Mouse (Mus musculus): Measurements from ENCODE around the gene Lsm12. TPM values are rescaled to one million over a fixed set of nuclear protein-coding genes. Genes with fewer than 3 reads are reported as not detected.
A peak's percentile ranks its signal among the peaks of the same experiment; 100 is the strongest.

Gene Lsm12
- total and polyA plus RNA-seq, 3 experiments, result 66.9 to 185 (median 78.9) TPM

GRCm38 (mm10) chr11:102201408-102201821 lies 16.3 kb upstream of the Lsm12 start:
- dilution Hi-C loops (cut with MboI; ENCODE audit: extremely low pct_ligation_motif_present, extremely low pct_unique_long_range_greater_than_20kb, low sequenced_read_pairs) (no loop called here), in situ Hi-C loops (cut with MboI; ENCODE audit: low pct_ligation_motif_present, low pct_unique_long_range_greater_than_20kb, low sequenced_read_pairs) (no loop called here)
- no peaks in the 10 kb centered on the region for H3K9me3 ChIP-seq (replicated peaks; ENCODE audit: low read length)
- no peaks in the 10 kb centered on the region for H3K4me1 ChIP-seq (ENCODE audit: control insufficient read depth in 1 of 2, insufficient read depth in 2 of 2)
- H3K79me2 ChIP-seq (replicated peaks; ENCODE audit: control insufficient read depth, extremely low read depth, insufficient read depth, poor library complexity, severe bottlenecking), result no peaks in the 10 kb centered on the region
- TF ChIP-seq CTCF (conservative IDR thresholded peaks at IDR 0.05 in 1 of 2, IDR thresholded peaks at IDR 0.05 in 1 of 2; ENCODE audit: low read depth in 2 of 2, low read length in 2 of 2) (peak in 1 of 2 experiments; percentile 60; a peak in 2 of 4 replicates), RAD21 (IDR thresholded peaks at IDR 0.05; ENCODE audit: low read depth, low read length) (peak; percentile 50), POLR2AphosphoS2 (IDR thresholded peaks at IDR 0.05; ENCODE audit: low read depth, low read length) (no peak), SMC3 (IDR thresholded peaks at IDR 0.05; ENCODE audit: low read depth, low read length) (peak; percentile 68), ETS1 (conservative IDR thresholded peaks at IDR 0.05; ENCODE audit: low read depth, low read length) (no peak), NRF1 (IDR thresholded peaks at IDR 0.05; ENCODE audit: low read depth, low read length) (no peak)
- no peak overlapping the region for H3K4me2 ChIP-seq (ENCODE audit: insufficient read depth, low read depth, poor library complexity, severe bottlenecking)
- DNase-seq (ENCODE audit: extremely low read depth), result no peak
- H3K27me3 ChIP-seq (replicated peaks), result no peaks in the 10 kb centered on the region
- H3K36me3 ChIP-seq (replicated peaks in 1 of 2; ENCODE audit: control insufficient read depth in 1 of 2, insufficient read depth in 1 of 2, low read length in 1 of 2), result peaks cover 83 to 98% of the 10 kb centered on the region in 2 experiments
- H3K9ac ChIP-seq (ENCODE audit: insufficient read depth, low read depth), result no peak overlapping the region
- no peak overlapping the region for H3K4me3 ChIP-seq (replicated peaks in 1 of 3; ENCODE audit: low read depth in 2 of 3, low read length in 2 of 3, poor library complexity in 1 of 3)
- no peak overlapping the region for H3K27ac ChIP-seq (ENCODE audit: insufficient read depth, low read depth)

- H3K4me3 ChIP-seq (replicated peaks in 1 of 3; ENCODE audit: low read depth in 2 of 3, low read length in 2 of 3, poor library complexity in 1 of 3), result no peak overlapping the region
- H3K4me2 ChIP-seq (ENCODE audit: insufficient read depth, low read depth, poor library complexity, severe bottlenecking), result no peak overlapping the region
- H3K4me1 ChIP-seq (ENCODE audit: control insufficient read depth in 1 of 2, insufficient read depth in 2 of 2), result no peaks in the 10 kb centered on the region
- no peaks in the 10 kb centered on the region for H3K9me3 ChIP-seq (replicated peaks; ENCODE audit: low read length)
- no peak overlapping the region for H3K9ac ChIP-seq (ENCODE audit: insufficient read depth, low read depth)
- no peaks in the 10 kb centered on the region for H3K79me2 ChIP-seq (replicated peaks; ENCODE audit: control insufficient read depth, extremely low read depth, insufficient read depth, poor library complexity, severe bottlenecking)
- dilution Hi-C loops (cut with MboI; ENCODE audit: extremely low pct_ligation_motif_present, extremely low pct_unique_long_range_greater_than_20kb, low sequenced_read_pairs) (no loop called here), in situ Hi-C loops (cut with MboI; ENCODE audit: low pct_ligation_motif_present, low pct_unique_long_range_greater_than_20kb, low sequenced_read_pairs) (no loop called here)
- peaks cover 91 to 98% of the 10 kb centered on the region in 2 experiments for H3K36me3 ChIP-seq (replicated peaks in 1 of 2; ENCODE audit: control insufficient read depth in 1 of 2, insufficient read depth in 1 of 2, low read length in 1 of 2)
- H3K27me3 ChIP-seq (replicated peaks), result no peaks in the 10 kb centered on the region
- TF ChIP-seq CHD2 (IDR thresholded peaks at IDR 0.05; ENCODE audit: low read length) (no peak), MAZ (IDR thresholded peaks at IDR 0.05; ENCODE audit: low read depth, low read length) (no peak), SMC3 (IDR thresholded peaks at IDR 0.05; ENCODE audit: low read depth, low read length) (no peak), PAX5 (IDR thresholded peaks at IDR 0.05; ENCODE audit: low read length) (no peak), UBTF (IDR thresholded peaks at IDR 0.05; ENCODE audit: low read depth, low read length) (no peak), GABPA (IDR thresholded peaks at IDR 0.05; ENCODE audit: insufficient replicate concordance, low read depth, low read length) (no peak), USF1 (IDR thresholded peaks at IDR 0.05; ENCODE audit: low read depth, low read length) (no peak), MYC (IDR thresholded peaks at IDR 0.05; ENCODE audit: low read depth, low read length) (no peak), POLR2A (IDR thresholded peaks at IDR 0.05; ENCODE audit: low read depth, low read length) (no peak)
- no peak overlapping the region for H3K27ac ChIP-seq (ENCODE audit: insufficient read depth, low read depth)
- no peak for DNase-seq (ENCODE audit: extremely low read depth)
Measured at GRCm38 (mm10) chr11:102199856-102200255, 14.8 kb upstream of the Lsm12 start.

DNA sequence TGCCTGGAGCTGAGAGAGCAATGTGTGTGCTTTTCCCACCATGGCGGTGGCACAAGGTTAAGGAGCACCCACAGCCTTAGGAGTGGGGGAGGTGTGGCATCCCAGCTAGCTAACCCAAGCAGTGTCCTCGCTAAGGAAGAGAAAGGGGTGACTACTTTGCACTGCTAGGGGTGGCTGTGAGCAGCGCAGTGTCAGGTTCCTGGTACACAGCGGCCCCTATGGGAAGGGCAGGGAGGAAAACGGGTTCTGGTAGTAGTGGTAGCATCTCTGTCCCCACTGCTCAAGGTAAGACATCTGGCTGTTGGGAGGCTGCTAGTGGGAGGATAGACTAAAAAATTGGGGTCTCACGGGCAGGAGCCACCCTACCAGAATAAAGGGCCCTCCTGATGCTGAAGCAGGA lies 13.1 kb upstream of the Lsm12 start:
- in situ Hi-C loops (cut with MboI; ENCODE audit: low pct_ligation_motif_present, low pct_unique_long_range_greater_than_20kb, low sequenced_read_pairs), result no loop called here

More for the DNA sequence above, 13.1 kb upstream of the Lsm12 start:
- no peak overlapping the region for H3K9ac ChIP-seq (ENCODE audit: insufficient read depth, low read depth)
- H3K4me2 ChIP-seq (ENCODE audit: insufficient read depth, low read depth, poor library complexity, severe bottlenecking), result no peak overlapping the region
- dilution Hi-C loops (cut with MboI; ENCODE audit: extremely low pct_ligation_motif_present, extremely low pct_unique_long_range_greater_than_20kb, low sequenced_read_pairs), result no loop called here
- H3K9me3 ChIP-seq (replicated peaks; ENCODE audit: low read length), result no peaks in the 10 kb centered on the region
- peaks cover 92 to 98% of the 10 kb centered on the region in 2 experiments for H3K36me3 ChIP-seq (replicated peaks in 1 of 2; ENCODE audit: control insufficient read depth in 1 of 2, insufficient read depth in 1 of 2, low read length in 1 of 2)
- H3K27ac ChIP-seq (ENCODE audit: insufficient read depth, low read depth), result no peak overlapping the region
- no peaks in the 10 kb centered on the region for H3K79me2 ChIP-seq (replicated peaks; ENCODE audit: control insufficient read depth, extremely low read depth, insufficient read depth, poor library complexity, severe bottlenecking)
- no peak for DNase-seq (ENCODE audit: extremely low read depth)
- H3K27me3 ChIP-seq (replicated peaks), result no peaks in the 10 kb centered on the region
- no peaks in the 10 kb centered on the region for H3K4me1 ChIP-seq (ENCODE audit: control insufficient read depth in 1 of 2, insufficient read depth in 2 of 2)
- H3K4me3 ChIP-seq (replicated peaks in 1 of 3; ENCODE audit: low read depth in 2 of 3, low read length in 2 of 3, poor library complexity in 1 of 3), result no peak overlapping the region
- TF ChIP-seq ZNF384 (IDR thresholded peaks at IDR 0.05; ENCODE audit: low read depth, low read length) (no peak), TCF12 (IDR thresholded peaks at IDR 0.05; ENCODE audit: low read depth, low read length) (no peak), CTCF (conservative IDR thresholded peaks at IDR 0.05 in 1 of 2, IDR thresholded peaks at IDR 0.05 in 1 of 2; ENCODE audit: low read depth in 2 of 2, low read length in 2 of 2) (peak in 1 of 2 experiments; percentile 20; a peak in 1 of 4 replicates), MYC (IDR thresholded peaks at IDR 0.05; ENCODE audit: low read depth, low read length) (no peak)
